Mouse (Mus musculus): Measurements from ENCODE around the gene Fam168a. TPM values are rescaled to one million over a fixed set of nuclear protein-coding genes. Genes with fewer than 3 reads are reported as not detected.

Fam168a gene
- total and polyA plus RNA-seq, 3 experiments = 3.1 to 19.2 TPM; not detected in 1

DNA sequence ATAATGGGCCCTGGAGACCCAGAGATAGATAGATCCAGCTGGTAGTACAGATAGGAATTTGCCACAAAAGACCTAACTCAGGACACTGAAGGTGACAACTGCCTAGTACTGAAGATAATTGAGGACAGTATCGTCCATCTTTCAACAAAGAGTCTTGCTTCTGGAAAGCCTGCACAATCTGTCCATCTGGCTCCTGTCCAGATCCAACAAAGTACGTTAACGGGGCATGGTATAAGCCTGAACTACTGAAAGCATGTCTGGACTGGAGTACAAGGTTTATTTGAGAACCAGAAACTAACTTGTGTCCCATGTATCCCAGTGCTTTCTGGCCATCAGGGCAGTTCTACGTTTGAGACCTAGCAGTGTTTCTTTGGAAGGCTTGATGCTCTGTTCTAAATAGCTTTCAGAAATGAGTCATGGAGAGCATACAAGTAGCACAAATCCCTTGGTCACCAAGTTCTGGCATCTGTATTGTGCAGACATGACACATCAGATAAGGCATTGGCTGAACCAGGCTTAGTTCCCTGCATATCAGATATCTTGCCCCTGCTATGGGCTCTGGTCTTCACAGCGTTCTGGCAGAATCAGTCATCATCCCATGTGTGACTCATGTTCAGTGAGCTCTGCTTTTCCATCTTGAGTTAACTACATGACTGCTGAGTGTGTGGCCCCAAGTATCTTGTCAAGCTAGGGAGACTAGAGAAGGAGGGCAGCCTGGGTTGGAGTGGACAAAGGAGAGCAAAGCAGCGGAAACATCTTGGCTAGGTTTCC lies 133.4 kb downstream of the Fam168a start:
- Histone ChIP-seq H3K27ac (ENCODE audit: control insufficient read depth, low read depth, low read length) (no peak overlapping the region), H3K27me3 (ENCODE audit: control insufficient read depth in 1 of 2, insufficient read depth in 2 of 2, low read length in 2 of 2) (no peaks in the 10 kb centered on the region), H3K9ac (ENCODE audit: control insufficient read depth, low read depth, low read length, poor library complexity, severe bottlenecking) (no peak overlapping the region), H3K4me3 (ENCODE audit: control insufficient read depth in 1 of 2, insufficient read depth in 1 of 2, low read depth in 2 of 2, low read length in 2 of 2) (no peak overlapping the region), H3K36me3 (ENCODE audit: control insufficient read depth in 1 of 2, insufficient read depth in 2 of 2, low read length in 2 of 2) (peaks cover 0 to 24% of the 10 kb centered on the region in 2 experiments; a peak in 2 of 4 replicates), H3K79me2 (ENCODE audit: control insufficient read depth, insufficient read depth, low read length, poor library complexity) (no peaks in the 10 kb centered on the region), H3K4me1 (ENCODE audit: control insufficient read depth in 1 of 2, insufficient read depth in 2 of 2, low read length in 2 of 2) (peaks cover 15 to 39% of the 10 kb centered on the region in 2 experiments), H3K9me3 (replicated peaks; ENCODE audit: insufficient read depth, low read length) (no peaks in the 10 kb centered on the region)
- DNase-seq (ENCODE audit: low read depth, low spot score) = peak; percentile 72
- TF ChIP-seq ETS1 (IDR thresholded peaks at IDR 0.05; ENCODE audit: low read depth, low read length) (peak; percentile 40; the same call in 1 of the 2 replicates), SIN3A (IDR thresholded peaks at IDR 0.05; ENCODE audit: low read length) (no peak), MXI1 (IDR thresholded peaks at IDR 0.05; ENCODE audit: low read depth, low read length) (no peak), TAL1 (IDR thresholded peaks at IDR 0.05; ENCODE audit: low read length) (peak; percentile 58), MAFK (IDR thresholded peaks at IDR 0.05; ENCODE audit: borderline replicate concordance, low read depth, low read length) (no peak), GATA1 (IDR thresholded peaks at IDR 0.05; ENCODE audit: low read depth, low read length) (peak; percentile 87), CTCF (IDR thresholded peaks at IDR 0.05 in 2 of 3, conservative IDR thresholded peaks at IDR 0.05 in 1 of 3; ENCODE audit: control insufficient read depth in 1 of 3, insufficient read depth in 1 of 3, low read depth in 2 of 3, low read length in 3 of 3, poor library complexity in 1 of 3, severe bottlenecking in 1 of 3) (no peak)

DNA sequence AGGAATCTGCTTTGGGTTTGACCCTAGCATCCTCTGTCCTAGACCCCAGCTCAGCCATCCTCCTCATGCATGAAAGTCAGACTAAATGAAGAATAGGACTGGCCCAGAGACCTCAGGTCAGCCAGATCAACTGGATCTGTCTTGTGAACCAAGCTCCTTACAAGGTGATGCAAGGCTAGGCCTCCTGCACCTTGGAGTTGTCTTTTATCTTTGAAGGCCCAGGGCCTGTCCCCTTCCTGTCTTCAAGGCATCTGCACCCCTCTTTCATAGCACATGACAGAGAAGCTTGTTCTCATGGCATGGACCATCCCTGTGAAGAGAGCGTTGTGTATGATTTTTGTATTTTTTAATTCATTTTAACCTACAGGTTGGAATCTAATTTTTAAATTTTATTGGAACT lies 134.5 kb downstream of the Fam168a start:
- Histone ChIP-seq H3K4me1 (ENCODE audit: control insufficient read depth in 1 of 2, insufficient read depth in 2 of 2, low read length in 2 of 2) (peaks cover 26 to 49% of the 10 kb centered on the region in 2 experiments), H3K9ac (ENCODE audit: control insufficient read depth, low read depth, low read length, poor library complexity, severe bottlenecking) (no peak overlapping the region), H3K27ac (ENCODE audit: control insufficient read depth, low read depth, low read length) (no peak overlapping the region)

DNA sequence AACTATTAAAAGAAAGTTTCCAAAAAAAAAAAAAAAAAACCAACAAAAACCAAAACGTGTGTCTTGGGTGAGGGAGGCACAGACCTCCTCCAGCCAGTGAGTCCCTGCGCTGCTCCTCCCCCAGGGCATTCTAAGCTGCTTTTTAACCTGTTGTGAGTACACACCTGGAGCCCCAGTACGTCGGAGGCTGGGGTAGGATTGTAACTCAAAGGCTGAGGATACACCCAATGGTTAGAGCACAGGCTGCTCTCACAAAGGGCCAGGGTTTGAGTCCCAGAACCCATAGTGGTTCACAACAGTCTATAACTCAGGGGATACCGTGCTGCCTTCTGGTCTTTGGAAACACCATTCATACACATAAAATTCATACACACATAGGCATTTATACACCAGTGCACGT lies 135.2 kb downstream of the Fam168a start:
- no peaks in the 10 kb centered on the region for H3K27me3 ChIP-seq (ENCODE audit: control insufficient read depth in 1 of 2, insufficient read depth in 2 of 2, low read length in 2 of 2)
- no peaks in the 10 kb centered on the region for H3K79me2 ChIP-seq (ENCODE audit: control insufficient read depth, insufficient read depth, low read length, poor library complexity)
- TF ChIP-seq RCOR1 (IDR thresholded peaks at IDR 0.05; ENCODE audit: low read depth, low read length) = no peak
- TF ChIP-seq MAX (IDR thresholded peaks at IDR 0.05; ENCODE audit: low read length) = no peak
- TF ChIP-seq CTCF (IDR thresholded peaks at IDR 0.05 in 2 of 3, conservative IDR thresholded peaks at IDR 0.05 in 1 of 3; ENCODE audit: control insufficient read depth in 1 of 3, insufficient read depth in 1 of 3, low read depth in 2 of 3, low read length in 3 of 3, poor library complexity in 1 of 3, severe bottlenecking in 1 of 3) = no peak
- TF ChIP-seq SIN3A (IDR thresholded peaks at IDR 0.05; ENCODE audit: low read length) = no peak
- no peak for TF ChIP-seq BHLHE40 (IDR thresholded peaks at IDR 0.05; ENCODE audit: borderline replicate concordance, low read depth, low read length)
- TF ChIP-seq UBTF (IDR thresholded peaks at IDR 0.05; ENCODE audit: borderline replicate concordance, insufficient read depth, low read depth, low read length) = no peak
- no peak for TF ChIP-seq ELF1 (IDR thresholded peaks at IDR 0.05; ENCODE audit: low read depth, low read length)
- no peak for TF ChIP-seq ZNF384 (IDR thresholded peaks at IDR 0.05; ENCODE audit: low read depth, low read length)
- no peak overlapping the region for H3K9ac ChIP-seq (ENCODE audit: control insufficient read depth, low read depth, low read length, poor library complexity, severe bottlenecking)
- no peaks in the 10 kb centered on the region for H3K9me3 ChIP-seq (replicated peaks; ENCODE audit: insufficient read depth, low read length)
- H3K27ac ChIP-seq (ENCODE audit: control insufficient read depth, low read depth, low read length) = no peak overlapping the region
- H3K4me1 ChIP-seq (ENCODE audit: control insufficient read depth in 1 of 2, insufficient read depth in 2 of 2, low read length in 2 of 2) = peaks cover 26 to 50% of the 10 kb centered on the region in 2 experiments
- no peak for DNase-seq (ENCODE audit: low read depth, low spot score)
- H3K36me3 ChIP-seq (ENCODE audit: control insufficient read depth in 1 of 2, insufficient read depth in 2 of 2, low read length in 2 of 2) = peaks cover 0 to 35% of the 10 kb centered on the region in 2 experiments; a peak in 2 of 4 replicates
- no peak overlapping the region for H3K4me3 ChIP-seq (ENCODE audit: control insufficient read depth in 1 of 2, insufficient read depth in 1 of 2, low read depth in 2 of 2, low read length in 2 of 2)

More for the DNA sequence above, 134.5 kb downstream of the Fam168a start:
- no peaks in the 10 kb centered on the region for H3K27me3 ChIP-seq (ENCODE audit: control insufficient read depth in 1 of 2, insufficient read depth in 2 of 2, low read length in 2 of 2)
- H3K4me3 ChIP-seq (ENCODE audit: control insufficient read depth in 1 of 2, insufficient read depth in 1 of 2, low read depth in 2 of 2, low read length in 2 of 2) = no peak overlapping the region
- no peaks in the 10 kb centered on the region for H3K79me2 ChIP-seq (ENCODE audit: control insufficient read depth, insufficient read depth, low read length, poor library complexity)
- H3K36me3 ChIP-seq (ENCODE audit: control insufficient read depth in 1 of 2, insufficient read depth in 2 of 2, low read length in 2 of 2) = peaks cover 0 to 34% of the 10 kb centered on the region in 2 experiments; a peak in 2 of 4 replicates
- H3K9me3 ChIP-seq (replicated peaks; ENCODE audit: insufficient read depth, low read length) = no peaks in the 10 kb centered on the region
- no peak for TF ChIP-seq HCFC1 (IDR thresholded peaks at IDR 0.05; ENCODE audit: low read depth, low read length)
- TF ChIP-seq TAL1 (IDR thresholded peaks at IDR 0.05; ENCODE audit: low read length) = peak; percentile 47
- TF ChIP-seq KAT2A (conservative IDR thresholded peaks at IDR 0.05; ENCODE audit: low read depth, low read length) = no peak
- no peak for DNase-seq (ENCODE audit: low read depth, low spot score)
